Mouse (Mus musculus): ENCODE data around the gene Serpina3m. TPM values are rescaled to one million over a fixed set of nuclear protein-coding genes. Genes with fewer than 3 reads are reported as not detected.
"Not testable (repeated sequence)": the region's sequence is repeated elsewhere in the genome, so short reads cannot be mapped to it uniquely, and the experiment has no call there.

Serpina3m gene
- total RNA-seq, 1 experiment from 2014 or later = not detected

DNA sequence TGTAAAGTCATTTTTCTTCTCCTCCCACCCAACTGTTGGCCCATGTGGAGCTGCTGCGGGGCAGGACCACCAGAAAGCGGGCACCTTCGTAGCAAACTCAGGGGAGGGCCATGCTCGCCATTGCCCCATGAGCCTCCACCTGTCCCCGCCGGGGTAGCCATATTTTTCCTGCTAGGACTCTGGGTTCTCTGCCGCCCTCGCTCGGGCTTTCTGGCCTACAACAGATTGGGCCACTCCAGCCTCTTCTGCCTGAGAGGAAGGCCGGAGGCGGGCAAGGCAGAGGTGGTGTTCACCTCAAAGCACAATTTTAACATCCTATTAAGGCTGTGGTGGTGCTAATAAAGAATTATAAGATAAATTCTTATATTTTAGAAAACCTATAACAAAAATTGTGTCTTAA lies 41.6 kb downstream of the Serpina3m start:
- no peak for ATAC-seq (replicated peaks in 1 of 2; ENCODE audit: insufficient read depth in 1 of 2, low FRiP score in 2 of 2, low TSS enrichment in 1 of 2, low read depth in 1 of 2, poor library complexity in 2 of 2, severe bottlenecking in 2 of 2)

DNA sequence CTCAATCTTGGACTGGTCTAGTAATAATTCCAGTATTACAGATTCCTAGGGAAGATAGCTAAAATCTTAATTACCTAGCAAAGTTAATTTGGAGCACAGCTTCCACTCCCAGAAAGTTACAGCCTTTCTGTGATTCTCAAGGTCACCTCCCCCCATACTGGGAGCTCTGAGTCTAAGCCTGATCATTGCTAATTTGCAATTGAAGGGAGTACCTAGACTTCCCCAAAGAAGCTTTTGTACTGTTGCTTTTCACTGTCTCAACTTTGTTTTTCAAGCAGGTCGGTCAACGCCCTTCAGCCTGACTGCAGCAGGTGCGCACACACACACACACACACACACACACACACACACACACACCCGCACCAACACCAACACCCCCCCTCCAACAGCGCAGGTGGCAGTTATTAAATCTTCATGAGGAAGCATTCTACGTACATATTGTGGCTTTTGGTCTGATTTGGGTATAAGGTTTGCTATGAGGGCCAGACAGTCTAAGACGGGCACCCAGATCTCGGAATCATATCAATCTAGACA lies 42.9 kb downstream of the Serpina3m start:
- ATAC-seq (replicated peaks in 1 of 2; ENCODE audit: insufficient read depth in 1 of 2, low FRiP score in 2 of 2, low TSS enrichment in 1 of 2, low read depth in 1 of 2, poor library complexity in 2 of 2, severe bottlenecking in 2 of 2) = not testable (repeated sequence)

DNA sequence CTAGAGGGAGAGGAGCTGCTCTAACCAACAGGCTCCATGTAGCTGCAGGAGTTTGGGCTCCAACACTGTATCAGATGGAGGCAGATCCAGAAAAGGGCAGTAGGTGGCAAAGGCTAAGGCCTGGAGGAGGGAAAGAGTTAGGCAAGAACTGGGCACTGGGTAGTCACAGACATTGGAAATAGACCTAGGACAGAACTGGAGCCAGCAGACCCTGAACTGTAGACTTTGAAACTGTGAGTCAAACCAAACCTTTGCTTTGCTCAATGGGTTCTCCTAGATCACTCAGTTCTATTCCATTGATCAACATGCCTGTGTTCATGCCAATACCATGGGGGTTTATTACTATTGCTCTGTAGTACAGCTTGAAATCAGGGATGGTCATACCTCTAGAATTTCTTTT lies 47.7 kb downstream of the Serpina3m start:
- ATAC-seq (replicated peaks in 1 of 2; ENCODE audit: insufficient read depth in 1 of 2, low FRiP score in 2 of 2, low TSS enrichment in 1 of 2, low read depth in 1 of 2, poor library complexity in 2 of 2, severe bottlenecking in 2 of 2) = not testable (repeated sequence)

DNA sequence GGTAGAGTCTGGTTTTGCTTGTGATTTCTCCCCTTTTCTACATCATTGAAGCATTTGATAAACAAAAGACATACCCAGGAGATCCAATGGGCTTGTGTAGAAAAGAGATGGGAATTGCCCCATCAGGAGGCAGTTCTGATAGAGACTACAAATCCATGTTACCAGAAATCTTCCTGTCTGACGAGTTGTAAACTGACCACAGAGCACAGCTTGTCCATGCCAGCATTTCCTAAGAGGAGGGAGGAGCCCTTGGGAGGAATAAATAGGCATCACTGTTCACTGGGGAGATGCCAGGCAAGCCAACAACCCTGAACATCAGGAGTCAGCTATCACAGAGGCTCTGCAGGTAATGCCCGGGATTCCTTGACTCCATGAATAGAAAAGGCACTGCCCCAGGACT lies 48.6 kb downstream of the Serpina3m start:
- not testable (repeated sequence) for ATAC-seq (replicated peaks in 1 of 2; ENCODE audit: insufficient read depth in 1 of 2, low FRiP score in 2 of 2, low TSS enrichment in 1 of 2, low read depth in 1 of 2, poor library complexity in 2 of 2, severe bottlenecking in 2 of 2)

DNA sequence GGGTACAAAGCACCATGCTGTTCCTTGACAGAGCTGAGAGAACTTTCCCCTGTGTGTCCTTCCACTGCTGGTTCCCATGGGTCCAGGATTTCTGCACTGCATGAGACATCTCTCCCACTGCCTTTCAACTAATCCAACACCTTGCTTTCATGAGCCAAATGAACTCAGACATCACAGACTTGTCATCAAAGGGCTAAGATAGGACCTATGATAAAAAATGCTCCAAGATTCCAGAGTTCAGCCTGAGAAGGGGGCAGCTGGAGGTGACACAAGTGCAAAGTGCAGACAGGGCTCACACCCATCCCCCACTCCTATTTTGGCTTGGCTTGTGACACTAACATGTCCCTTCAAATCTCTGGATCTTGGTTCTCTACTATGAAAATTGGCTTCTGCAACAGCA lies 50.2 kb downstream of the Serpina3m start:
- ATAC-seq (replicated peaks in 1 of 2; ENCODE audit: insufficient read depth in 1 of 2, low FRiP score in 2 of 2, low TSS enrichment in 1 of 2, low read depth in 1 of 2, poor library complexity in 2 of 2, severe bottlenecking in 2 of 2) = no peak

DNA sequence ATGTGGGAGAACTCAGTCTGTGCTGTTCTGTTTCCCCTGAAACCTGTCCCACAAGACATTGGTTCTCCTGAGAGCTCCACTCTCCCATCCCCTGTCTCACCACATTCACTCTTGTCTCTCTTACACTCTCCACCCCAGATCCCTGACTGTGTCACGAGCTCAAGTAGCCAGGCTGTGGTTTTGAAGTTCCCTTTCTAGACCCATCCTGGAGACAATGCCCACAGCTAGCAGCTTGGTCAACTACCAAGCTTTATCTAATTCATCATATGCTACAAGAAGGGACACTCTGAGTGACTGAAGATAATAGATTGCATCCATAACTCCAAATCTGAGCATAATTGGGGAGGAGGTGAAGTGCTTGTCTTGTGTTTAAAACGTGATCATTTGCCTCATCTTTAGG lies 52.8 kb downstream of the Serpina3m start:
- ATAC-seq (replicated peaks in 1 of 2; ENCODE audit: insufficient read depth in 1 of 2, low FRiP score in 2 of 2, low TSS enrichment in 1 of 2, low read depth in 1 of 2, poor library complexity in 2 of 2, severe bottlenecking in 2 of 2) = peak in 1 of 2 experiments; percentile 32; a peak in 1 of 4 replicates

DNA sequence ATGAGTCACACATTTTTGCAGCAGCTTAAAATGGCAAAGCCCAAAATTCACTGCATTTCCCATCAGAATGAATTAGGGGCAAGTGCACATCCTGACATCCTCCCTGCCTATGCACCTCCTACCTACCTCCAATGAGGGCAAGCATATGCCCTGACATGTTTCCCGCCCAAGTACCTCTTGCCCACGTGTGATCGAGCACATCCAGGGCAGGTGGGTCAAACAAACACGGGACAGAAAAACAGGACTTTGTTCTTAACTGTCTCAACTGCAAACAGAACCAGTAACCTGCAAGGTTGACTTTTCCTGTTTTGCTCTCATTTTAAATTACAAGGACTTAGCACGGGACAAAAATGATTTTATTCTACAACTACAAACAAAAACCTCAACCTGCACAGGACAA lies 65.7 kb downstream of the Serpina3m start:
- no peak for ATAC-seq (replicated peaks in 1 of 2; ENCODE audit: insufficient read depth in 1 of 2, low FRiP score in 2 of 2, low TSS enrichment in 1 of 2, low read depth in 1 of 2, poor library complexity in 2 of 2, severe bottlenecking in 2 of 2)

DNA sequence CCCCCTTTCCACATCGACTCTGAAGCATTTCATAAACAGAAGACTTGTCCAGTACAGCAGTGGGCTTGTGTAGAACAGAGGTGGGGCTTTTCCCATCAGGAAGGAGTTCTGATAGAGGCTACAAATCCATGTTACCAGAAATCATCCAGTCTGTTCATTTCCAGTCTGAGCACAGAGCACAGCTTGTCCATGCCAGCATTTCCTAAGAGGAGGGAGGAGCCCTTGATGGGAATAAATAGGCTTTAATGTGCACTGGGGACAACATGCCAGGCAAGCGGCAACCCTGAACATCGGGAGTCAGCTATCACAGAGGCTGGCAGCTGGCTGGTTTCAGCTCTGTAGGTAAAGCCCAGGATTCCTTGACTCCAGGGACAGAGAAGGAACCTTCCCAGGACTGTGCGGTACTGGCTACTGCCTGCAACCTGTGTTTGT lies 68.2 kb downstream of the Serpina3m start, which contains the start of gene Serpina3n:
Gene Serpina3n, plus strand, starts transcription at position 276 of the 432 bp plus-strand sequence.
- no peak for ATAC-seq (replicated peaks in 1 of 2; ENCODE audit: insufficient read depth in 1 of 2, low FRiP score in 2 of 2, low TSS enrichment in 1 of 2, low read depth in 1 of 2, poor library complexity in 2 of 2, severe bottlenecking in 2 of 2)

DNA sequence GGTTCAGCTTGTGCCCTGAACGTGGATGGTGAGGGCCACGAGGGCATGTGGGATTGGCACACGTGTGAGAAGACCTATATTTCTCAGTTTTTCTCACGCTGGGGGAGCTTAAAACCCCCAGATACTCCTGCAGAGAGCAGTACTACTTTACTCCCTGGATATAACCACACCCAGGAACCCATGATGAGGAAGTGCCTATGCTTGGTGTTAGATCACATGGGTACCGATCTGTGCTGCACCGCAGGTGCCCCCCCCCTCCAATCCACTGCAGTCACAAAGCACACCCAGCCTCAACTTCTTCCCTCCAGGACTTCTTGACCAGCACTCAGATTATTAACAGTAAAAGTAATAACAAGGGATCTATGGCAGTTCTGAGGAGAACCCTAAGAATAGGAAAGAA lies 74.2 kb downstream of the Serpina3m start:
- ATAC-seq (replicated peaks in 1 of 2; ENCODE audit: insufficient read depth in 1 of 2, low FRiP score in 2 of 2, low TSS enrichment in 1 of 2, low read depth in 1 of 2, poor library complexity in 2 of 2, severe bottlenecking in 2 of 2) = peak; percentile 45 to 73

DNA sequence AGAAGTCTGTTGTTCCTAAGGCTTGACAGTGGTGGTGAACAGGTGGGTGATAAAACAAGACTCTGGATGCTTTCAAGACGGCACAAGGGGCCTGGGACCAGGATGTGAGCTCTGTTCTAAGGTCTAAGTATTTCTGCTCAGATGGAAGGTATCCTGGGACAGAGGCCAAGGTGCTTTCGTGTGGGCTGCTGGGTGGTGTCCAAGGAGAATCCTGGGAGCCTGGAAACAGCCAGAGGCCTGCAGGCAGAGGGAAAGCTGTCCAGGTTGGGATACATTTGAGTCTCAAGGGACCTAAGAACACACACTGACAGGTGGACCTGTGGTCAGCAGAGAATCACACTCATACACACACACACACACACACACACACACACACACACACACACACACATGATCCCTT lies 76.3 kb downstream of the Serpina3m start:
- ATAC-seq (replicated peaks in 1 of 2; ENCODE audit: insufficient read depth in 1 of 2, low FRiP score in 2 of 2, low TSS enrichment in 1 of 2, low read depth in 1 of 2, poor library complexity in 2 of 2, severe bottlenecking in 2 of 2) = no peak

DNA sequence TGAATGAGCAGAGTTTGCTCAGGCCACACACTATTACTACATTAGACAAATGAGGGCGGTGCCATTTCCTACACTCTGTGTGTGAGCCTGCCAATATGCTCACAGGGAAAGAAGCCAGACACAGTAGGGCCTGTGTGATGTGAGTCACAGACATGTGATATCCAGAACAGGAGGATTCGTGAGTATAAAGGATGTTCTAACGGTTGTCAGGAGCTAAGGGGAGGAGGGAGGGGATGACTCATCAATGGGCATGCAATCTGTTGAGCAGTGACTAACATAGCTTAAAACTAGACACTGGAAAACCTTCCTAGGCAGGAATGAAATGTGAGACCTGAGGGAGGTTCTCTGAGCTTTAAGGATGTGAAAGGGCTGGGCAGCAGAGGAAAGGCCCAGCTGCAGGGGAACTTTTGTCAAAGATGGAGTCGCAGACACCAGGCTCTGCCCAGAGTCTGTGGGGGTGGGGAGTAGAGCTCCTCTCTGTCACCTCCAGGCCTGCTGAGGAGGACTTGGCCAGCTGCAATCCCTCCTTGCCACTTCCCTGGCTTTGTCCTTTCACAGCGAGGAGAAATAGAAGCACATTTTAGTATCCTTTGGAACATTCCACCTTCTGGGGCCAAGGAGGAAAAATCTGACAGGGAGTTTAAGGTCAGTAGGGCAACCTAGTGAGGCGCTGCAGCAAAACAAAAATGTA lies 77.5 kb downstream of the Serpina3m start:
- ATAC-seq (replicated peaks in 1 of 2; ENCODE audit: insufficient read depth in 1 of 2, low FRiP score in 2 of 2, low TSS enrichment in 1 of 2, low read depth in 1 of 2, poor library complexity in 2 of 2, severe bottlenecking in 2 of 2) = no peak

DNA sequence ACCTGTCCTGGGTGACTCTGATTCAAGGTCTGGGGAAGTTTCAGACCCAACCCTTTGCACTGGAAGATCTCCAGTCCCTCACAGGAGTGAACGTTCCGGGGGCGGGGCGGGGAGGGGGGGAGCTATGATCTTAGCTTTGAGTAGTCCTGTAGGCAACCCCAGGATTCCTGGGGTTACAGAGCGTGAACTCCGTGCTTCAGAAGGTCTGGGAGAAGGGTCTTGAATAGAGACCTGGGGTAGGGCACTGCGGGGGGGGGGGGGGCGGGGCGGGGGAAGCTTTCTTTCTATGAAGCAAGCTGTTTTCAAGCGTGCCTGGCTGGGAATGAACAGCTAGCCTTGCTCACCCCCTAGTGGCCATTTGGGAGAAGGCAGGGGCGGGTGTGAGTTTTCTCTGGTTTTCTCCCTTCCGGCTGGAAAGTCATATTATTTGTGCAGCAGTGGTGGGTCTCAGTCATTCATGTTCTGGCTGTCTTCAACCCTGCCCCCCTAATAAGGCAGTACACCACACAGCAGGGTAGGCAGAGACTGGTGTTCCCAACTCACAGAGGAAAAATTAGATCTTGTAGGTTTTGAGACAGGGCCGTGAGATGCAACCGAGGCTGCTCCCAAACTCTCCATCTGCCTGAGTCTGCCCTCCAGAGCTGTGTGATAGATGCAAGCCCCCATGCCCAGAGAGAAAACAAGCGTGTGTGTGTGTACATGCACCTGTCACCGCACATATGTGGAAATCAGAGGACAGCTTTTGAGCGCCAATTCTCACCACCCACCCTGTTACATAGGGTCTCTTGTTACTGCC lies 80.3 kb downstream of the Serpina3m start:
- ATAC-seq (replicated peaks in 1 of 2; ENCODE audit: insufficient read depth in 1 of 2, low FRiP score in 2 of 2, low TSS enrichment in 1 of 2, low read depth in 1 of 2, poor library complexity in 2 of 2, severe bottlenecking in 2 of 2) = peak; percentile 51 to 67; a peak in 3 of 4 replicates

DNA sequence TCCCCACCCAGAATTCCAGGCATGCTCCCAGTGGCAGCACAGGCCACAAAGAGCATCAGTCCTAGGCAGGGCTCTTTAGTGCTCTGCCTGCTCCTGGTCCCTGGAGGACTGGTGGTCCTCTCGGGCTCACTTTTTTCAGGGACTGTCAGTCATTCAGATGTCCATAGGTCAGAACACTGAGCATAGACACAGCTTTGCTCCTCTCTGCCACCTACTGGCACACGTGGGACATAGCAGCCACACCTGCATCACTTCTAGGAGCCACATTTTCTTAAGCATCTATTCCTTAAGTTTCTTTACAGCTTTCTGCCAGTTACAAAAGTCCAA lies 80.8 kb downstream of the Serpina3m start:
- ATAC-seq (replicated peaks in 1 of 2; ENCODE audit: insufficient read depth in 1 of 2, low FRiP score in 2 of 2, low TSS enrichment in 1 of 2, low read depth in 1 of 2, poor library complexity in 2 of 2, severe bottlenecking in 2 of 2) = 0 out of 4 replicates have a peak, but pooled peaks of 1 of the 2 experiments have one; percentile 25

DNA sequence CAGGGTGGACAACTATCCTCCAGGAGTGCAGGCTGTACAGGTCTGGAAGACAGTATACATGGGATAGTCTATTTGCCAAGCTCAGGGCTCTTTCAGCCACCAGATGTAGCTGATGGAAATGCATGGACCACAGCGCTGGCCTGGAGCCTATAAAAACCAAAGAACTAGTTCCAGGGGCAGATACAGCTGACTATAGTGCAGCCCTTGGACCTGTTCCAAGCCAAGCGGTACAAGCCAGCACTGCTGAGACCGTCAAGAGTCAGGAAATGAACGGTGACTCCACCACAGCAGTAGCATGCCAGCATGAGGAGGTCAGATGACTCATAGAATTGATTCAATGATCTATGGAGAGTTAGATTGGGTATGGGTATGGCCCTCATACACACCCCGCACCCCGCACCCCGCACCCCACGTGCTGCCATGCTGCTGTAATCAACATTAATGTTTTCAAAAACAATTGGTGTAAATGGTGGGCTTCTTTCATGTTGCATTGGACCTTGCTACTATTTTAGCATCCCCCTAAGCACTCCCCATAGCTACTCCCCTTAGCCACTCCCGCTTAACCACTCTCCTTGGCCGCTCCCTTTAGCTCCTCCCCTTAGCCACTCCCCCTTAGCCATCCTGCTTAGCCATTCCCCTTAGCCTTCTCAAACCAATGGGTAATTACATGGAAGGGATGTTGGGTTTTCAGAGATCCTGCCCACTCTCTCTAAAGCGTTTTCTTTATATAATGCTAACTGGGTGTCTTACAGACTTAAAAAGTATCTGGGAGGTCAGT lies 84.5 kb downstream of the Serpina3m start:
- peak; percentile 63 to 65 for ATAC-seq (replicated peaks in 1 of 2; ENCODE audit: insufficient read depth in 1 of 2, low FRiP score in 2 of 2, low TSS enrichment in 1 of 2, low read depth in 1 of 2, poor library complexity in 2 of 2, severe bottlenecking in 2 of 2)

DNA sequence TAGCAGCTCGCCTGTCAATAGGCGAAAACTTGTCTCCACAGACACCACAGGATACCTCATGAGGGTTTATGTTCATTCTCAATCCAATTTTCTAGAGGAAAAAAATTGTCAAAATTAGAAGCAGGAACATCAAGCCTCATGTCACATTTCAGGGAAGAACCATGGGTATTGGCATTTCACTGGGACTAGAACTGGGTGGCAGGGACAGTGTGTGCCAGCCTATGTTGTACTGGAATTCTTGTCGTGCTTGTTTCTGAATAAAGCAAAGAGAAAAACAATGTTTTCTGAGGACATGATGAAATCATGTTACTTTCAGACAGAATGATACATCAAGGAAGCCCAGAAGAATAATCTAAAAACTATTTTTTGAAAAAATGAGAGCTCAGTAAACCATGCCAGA lies 87.3 kb downstream of the Serpina3m start:
- no peak for ATAC-seq (replicated peaks in 1 of 2; ENCODE audit: insufficient read depth in 1 of 2, low FRiP score in 2 of 2, low TSS enrichment in 1 of 2, low read depth in 1 of 2, poor library complexity in 2 of 2, severe bottlenecking in 2 of 2)

DNA sequence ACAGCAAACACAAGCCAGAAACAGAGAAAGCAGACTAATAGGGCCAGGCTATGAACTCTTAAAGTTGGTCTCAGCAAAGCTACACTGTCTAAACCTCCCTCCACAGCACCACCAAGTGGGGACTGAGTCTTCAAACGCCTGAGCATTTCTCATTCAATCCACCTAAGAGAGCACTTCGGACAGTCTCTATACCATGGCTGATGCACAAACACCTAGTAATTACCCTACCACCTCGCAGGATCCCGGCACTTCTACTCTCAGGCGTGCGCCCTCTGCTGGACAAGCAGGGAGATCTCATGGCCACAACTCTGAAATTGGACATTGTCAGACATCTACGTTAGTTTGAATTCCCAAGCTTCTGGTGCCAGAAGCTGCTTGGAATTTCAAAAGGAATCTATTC lies 88.6 kb downstream of the Serpina3m start:
- peak; percentile 46 to 79; a peak in 3 of 4 replicates for ATAC-seq (replicated peaks in 1 of 2; ENCODE audit: insufficient read depth in 1 of 2, low FRiP score in 2 of 2, low TSS enrichment in 1 of 2, low read depth in 1 of 2, poor library complexity in 2 of 2, severe bottlenecking in 2 of 2)

DNA sequence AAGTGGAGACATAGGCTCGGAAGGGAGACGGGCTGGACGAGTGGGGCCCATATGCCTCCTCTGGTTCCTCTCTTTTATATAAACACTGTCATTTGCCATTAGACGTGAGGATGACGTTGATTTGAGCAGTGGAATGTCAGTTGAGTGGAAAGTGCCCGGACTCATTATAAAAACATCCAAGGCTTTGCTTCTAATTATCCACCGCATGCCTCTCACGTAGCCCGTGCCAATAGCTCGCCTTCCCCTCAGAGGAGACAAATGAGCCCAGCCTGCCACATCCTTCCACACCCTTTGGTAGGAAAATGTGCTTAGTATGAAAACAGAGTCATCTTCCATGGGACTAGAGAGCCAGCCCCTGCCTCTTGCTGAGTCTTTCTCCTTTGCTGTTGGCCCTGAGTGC lies 93.1 kb downstream of the Serpina3m start:
- ATAC-seq (replicated peaks in 1 of 2; ENCODE audit: insufficient read depth in 1 of 2, low FRiP score in 2 of 2, low TSS enrichment in 1 of 2, low read depth in 1 of 2, poor library complexity in 2 of 2, severe bottlenecking in 2 of 2) = no peak

DNA sequence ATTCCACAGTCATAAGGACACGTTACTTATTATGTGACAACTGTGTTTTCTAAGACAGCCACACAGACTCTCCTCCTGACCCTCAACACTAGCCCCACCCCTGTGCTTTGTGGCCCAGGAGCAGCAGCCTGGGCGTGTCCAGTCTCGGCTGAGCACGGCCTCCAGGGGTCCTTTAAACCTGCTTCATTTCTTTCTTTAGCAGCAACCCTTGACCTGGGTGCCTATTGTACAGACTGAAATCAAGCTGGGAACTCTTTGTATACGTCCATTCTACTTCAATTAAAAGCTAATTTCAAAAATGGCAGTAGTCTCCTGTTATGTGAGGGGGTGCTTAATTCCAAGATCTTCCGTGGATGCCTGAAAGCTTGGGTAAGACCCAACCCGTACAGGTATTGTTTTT lies 94.9 kb downstream of the Serpina3m start:
- ATAC-seq (replicated peaks in 1 of 2; ENCODE audit: insufficient read depth in 1 of 2, low FRiP score in 2 of 2, low TSS enrichment in 1 of 2, low read depth in 1 of 2, poor library complexity in 2 of 2, severe bottlenecking in 2 of 2) = no peak

Data from hematopoietic stem cell, adult 5-6 weeks (primary cell).